Mouse (Mus musculus): ENCODE data around the gene Wdr64.

- TF ChIP-seq CTCF (IDR thresholded peaks at IDR 0.05; ENCODE audit: extremely low read depth, insufficient read depth, low read length) (no peak), POLR2A (IDR thresholded peaks at IDR 0.05; ENCODE audit: extremely low read depth, insufficient read depth, low read length) (no peak)
These were observed 96.3 kb downstream of the Wdr64 start for GRCm38 (mm10) chr1:175794668-175795067.
